Mouse (Mus musculus) embryonic facial prominence, embryonic 11.5 days (tissue): ENCODE results near the gene Prickle4. TPM values are rescaled to one million over a fixed set of nuclear protein-coding genes. Genes with fewer than 3 reads are reported as not detected.

Source experiments
- ATAC-seq: fragments of 200-750 bp; cut with Nextera tagmentation; replicated peaks from 2 replicates; pipeline ENCODE4 v1.8.0; 2017; ENCODE audit warnings: low read depth; ENCODE audit not compliant: insufficient number of reproducible peaks, low FRiP score, low TSS enrichment
- DNase-seq: peaks from one replicate; pipeline ENCODE4 v3.0.0-alpha.2; 2015; ENCODE audit warnings: low spot score
- H3K27ac ChIP-seq: fragments of 300-500 bp; sonication (generic); replicated peaks from 2 replicates; pipeline ENCODE4 v1.5.1; 2014; ENCODE audit warnings: mild to moderate bottlenecking, low read depth, low read length, control low read depth
- H3K27me3 ChIP-seq: fragments of 300-500 bp; sonication (generic); 2 replicates; pipeline ENCODE4 v1.6.1; 2014; ENCODE audit warnings: mild to moderate bottlenecking, low read length, moderate library complexity, mixed read lengths; ENCODE audit not compliant: control insufficient read depth, insufficient read depth
- H3K36me3 ChIP-seq: fragments of 300-500 bp; sonication (generic); replicated peaks from 2 replicates; pipeline ENCODE4 v1.6.1; 2014; ENCODE audit warnings: low read depth, mild to moderate bottlenecking, low read length, moderate library complexity, mixed read lengths; ENCODE audit not compliant: control insufficient read depth, insufficient read depth
- H3K4me1 ChIP-seq: fragments of 300-500 bp; sonication (generic); 2 replicates; pipeline ENCODE4 v1.6.1; 2014; ENCODE audit warnings: low read length, mixed read lengths; ENCODE audit not compliant: control insufficient read depth, insufficient read depth
- H3K4me2 ChIP-seq: fragments of 300-500 bp; sonication (generic); 2 replicates; pipeline ENCODE4 v1.6.1; 2014; ENCODE audit warnings: low read depth, mild to moderate bottlenecking, control low read depth, low read length, moderate library complexity
- H3K4me3 ChIP-seq: fragments of 300-500 bp; sonication (generic); 2 replicates; pipeline ENCODE4 v1.5.1; 2014; ENCODE audit warnings: low read depth, low read length, control low read depth
- H3K9ac ChIP-seq: fragments of 300-500 bp; sonication (generic); replicated peaks from 2 replicates; pipeline ENCODE4 v1.6.1; 2014; ENCODE audit warnings: mild to moderate bottlenecking, control low read depth, low read length
- H3K9me3 ChIP-seq: fragments of 300-500 bp; sonication (generic); replicated peaks from 2 replicates; pipeline ENCODE4 v1.6.1; 2016; ENCODE audit warnings: mild to moderate bottlenecking, low read length, inconsistent platforms, mixed read lengths; ENCODE audit not compliant: control insufficient read depth
- WGBS: fragments of 180-500 bp; shearing (Covaris S2); extraction: QIAGEN DNeasy Blood & Tissue Kit; methylation state at CpG from one replicate; pipeline ENCODE4 v1.1.7; 2014; 5-methylcytosine and 5-hydroxymethylcytosine counted together
- polyA plus RNA-seq: library from polyadenylated mRNA; unstranded; fragments of >200 nt; fragmentation: Nextera tagmentation; extraction: Ambion mirVana; gene quantifications from 2 replicates; pipeline ENCODE4 v1.2.1, GENCODE M21; 2014

Prickle4 gene
- polyA plus RNA-seq, 1 experiment from 2014 or later = 0.27 TPM

- H3K36me3 ChIP-seq = no peaks in the 10 kb centered on the region; the same call in 1 of the 2 replicates
- no peak overlapping the region for H3K27ac ChIP-seq
- ATAC-seq (no peak), DNase-seq (peak; percentile 84)
- H3K9ac ChIP-seq = no peak overlapping the region
- H3K27me3 ChIP-seq = no peaks in the 10 kb centered on the region
- 22% methylated on average over 9 of the region's 9 CpGs for WGBS
- peaks cover 10% of the 10 kb centered on the region for H3K4me1 ChIP-seq
- H3K4me3 ChIP-seq = no peak overlapping the region
- no peaks in the 10 kb centered on the region for H3K9me3 ChIP-seq
- no peak overlapping the region for H3K4me2 ChIP-seq
These were observed 18.0 kb downstream of the Prickle4 start for GRCm38 (mm10) chr17:47676581-47676980.

- Histone ChIP-seq H3K27ac (no peak overlapping the region), H3K4me2 (peak overlapping the region; percentile 88), H3K4me3 (peak overlapping the region; percentile 35), H3K27me3 (no peaks in the 10 kb centered on the region), H3K9ac (peak overlapping the region; percentile 61), H3K36me3 (no peaks in the 10 kb centered on the region; the same call in 1 of the 2 replicates), H3K9me3 (no peaks in the 10 kb centered on the region), H3K4me1 (peaks cover 10% of the 10 kb centered on the region)
- peak; percentile 79; the same call in 1 of the 2 replicates for ATAC-seq
- WGBS = 3% methylated on average over 60 of the region's 68 CpGs
- DNase-seq = peak; percentile 79
These were observed 22.0 kb downstream of the Prickle4 start for GRCm38 (mm10) chr17:47672311-47673111.

- DNase-seq = peak; percentile 13
- Histone ChIP-seq H3K36me3 (no peaks in the 10 kb centered on the region; the same call in 1 of the 2 replicates), H3K4me1 (peaks cover 10% of the 10 kb centered on the region), H3K9ac (peak overlapping the region; percentile 61; the same call in 1 of the 2 replicates), H3K27ac (no peak overlapping the region), H3K9me3 (no peaks in the 10 kb centered on the region), H3K27me3 (no peaks in the 10 kb centered on the region), H3K4me3 (peak overlapping the region; percentile 35), H3K4me2 (peak overlapping the region; percentile 88)
- ATAC-seq = peak; percentile 42; the same call in 1 of the 2 replicates
- WGBS = 6% methylated on average over 14 of the region's 14 CpGs
These were observed 22.6 kb downstream of the Prickle4 start for GRCm38 (mm10) chr17:47671988-47672310.

- H3K27ac ChIP-seq = no peak overlapping the region
- no peaks in the 10 kb centered on the region for H3K9me3 ChIP-seq
- DNase-seq (no peak), ATAC-seq (no peak)
- no peak overlapping the region for H3K4me2 ChIP-seq
- no peaks in the 10 kb centered on the region; the same call in 1 of the 2 replicates for H3K36me3 ChIP-seq
- H3K9ac ChIP-seq = no peak overlapping the region
- WGBS = 81% methylated on average over 4 of the region's 4 CpGs
- H3K4me3 ChIP-seq = no peak overlapping the region
- H3K27me3 ChIP-seq = no peaks in the 10 kb centered on the region
- peaks cover 10% of the 10 kb centered on the region for H3K4me1 ChIP-seq
These were observed 25.4 kb downstream of the Prickle4 start for GRCm38 (mm10) chr17:47669166-47669565.

GRCm38 (mm10) chr17:47664474-47664873 is 30.1 kb downstream of the Prickle4 start:
- ATAC-seq (no peak), DNase-seq (no peak)
- no peak overlapping the region for H3K27ac ChIP-seq
- H3K4me3 ChIP-seq = no peak overlapping the region
- H3K4me2 ChIP-seq = no peak overlapping the region
- 90% methylated on average over 7 of the region's 7 CpGs for WGBS
- H3K9ac ChIP-seq = no peak overlapping the region
- H3K9me3 ChIP-seq = no peaks in the 10 kb centered on the region
- H3K27me3 ChIP-seq = no peaks in the 10 kb centered on the region
- no peaks in the 10 kb centered on the region for H3K4me1 ChIP-seq
- no peaks in the 10 kb centered on the region for H3K36me3 ChIP-seq

GRCm38 (mm10) chr17:47663009-47663713 is 31.4 kb downstream of the Prickle4 start:
- H3K9ac ChIP-seq = no peak overlapping the region
- H3K4me2 ChIP-seq = no peak overlapping the region
- H3K9me3 ChIP-seq = no peaks in the 10 kb centered on the region
- H3K4me3 ChIP-seq = no peak overlapping the region
- no peak overlapping the region for H3K27ac ChIP-seq
- no peaks in the 10 kb centered on the region for H3K36me3 ChIP-seq
- no peaks in the 10 kb centered on the region for H3K27me3 ChIP-seq
- no peaks in the 10 kb centered on the region for H3K4me1 ChIP-seq
- DNase-seq = peak; percentile 23
- peak; percentile 67 for ATAC-seq
- 55% methylated on average over 9 of the region's 9 CpGs for WGBS

- no peak overlapping the region for H3K9ac ChIP-seq
- H3K27ac ChIP-seq = no peak overlapping the region
- H3K9me3 ChIP-seq = no peaks in the 10 kb centered on the region
- no peak overlapping the region for H3K4me2 ChIP-seq
- H3K36me3 ChIP-seq = no peaks in the 10 kb centered on the region
- 83% methylated on average over 3 of the region's 3 CpGs for WGBS
- H3K27me3 ChIP-seq = no peaks in the 10 kb centered on the region
- DNase-seq = no peak
- H3K4me1 ChIP-seq = no peaks in the 10 kb centered on the region
- ATAC-seq = no peak
- no peak overlapping the region for H3K4me3 ChIP-seq
These were observed 35.7 kb downstream of the Prickle4 start for GRCm38 (mm10) chr17:47658741-47659243.

- no peaks in the 10 kb centered on the region for H3K36me3 ChIP-seq
- no peak overlapping the region for H3K9ac ChIP-seq
- no peaks in the 10 kb centered on the region for H3K4me1 ChIP-seq
- ATAC-seq = no peak
- no peaks in the 10 kb centered on the region for H3K27me3 ChIP-seq
- H3K9me3 ChIP-seq = no peaks in the 10 kb centered on the region
- no peak overlapping the region for H3K4me2 ChIP-seq
- H3K4me3 ChIP-seq = no peak overlapping the region
- no peak for DNase-seq
- no peak overlapping the region for H3K27ac ChIP-seq
- WGBS = 85% methylated on average over 4 of the region's 4 CpGs
These were observed 36.6 kb downstream of the Prickle4 start for GRCm38 (mm10) chr17:47657901-47658300.
